Mouse (Mus musculus): ENCODE results near the gene Blvrb.

Blvrb gene

GRCm38 (mm10) chr7:27449256-27449862, 1.6 kb downstream of the Blvrb start:
- peak; percentile 51 for DNase-seq (ENCODE audit: low spot score)

GRCm38 (mm10) chr7:27451359-27451758, 3.6 kb downstream of the Blvrb start:
- no peak for DNase-seq (ENCODE audit: low spot score)

GRCm38 (mm10) chr7:27452206-27452770, 4.5 kb downstream of the Blvrb start:
- DNase-seq (ENCODE audit: low spot score): no peak

- no peak for DNase-seq (ENCODE audit: low spot score)
These were observed 6.8 kb downstream of the Blvrb start for GRCm38 (mm10) chr7:27454461-27455121.

- no peak for DNase-seq (ENCODE audit: low spot score)
These were observed 7.5 kb downstream of the Blvrb start for GRCm38 (mm10) chr7:27455273-27455672.

GRCm38 (mm10) chr7:27458614-27459013, 10.8 kb downstream of the Blvrb start:
- no peak for DNase-seq (ENCODE audit: low spot score)

- DNase-seq (ENCODE audit: low spot score): no peak
These were observed 11.9 kb downstream of the Blvrb start for GRCm38 (mm10) chr7:27459640-27460039.

- no peak for DNase-seq (ENCODE audit: low spot score)
These were observed 12.7 kb downstream of the Blvrb start for GRCm38 (mm10) chr7:27460477-27460876.

GRCm38 (mm10) chr7:27467648-27468047, 19.9 kb downstream of the Blvrb start:
- DNase-seq (ENCODE audit: low spot score): no peak

GRCm38 (mm10) chr7:27471390-27472120, 23.8 kb downstream of the Blvrb start:
- no peak for DNase-seq (ENCODE audit: low spot score)

- no peak for DNase-seq (ENCODE audit: low spot score)
These were observed 24.8 kb downstream of the Blvrb start for GRCm38 (mm10) chr7:27472596-27472995.

- DNase-seq (ENCODE audit: low spot score): peak; percentile 97
These were observed 25.5 kb downstream of the Blvrb start, which contains the start of gene Sertad3 for GRCm38 (mm10) chr7:27473156-27473834. Gene Sertad3, plus strand, starts transcription at chr7:27473768.

GRCm38 (mm10) chr7:27473835-27474489, 26.2 kb downstream of the Blvrb start:
- no peak for DNase-seq (ENCODE audit: low spot score)

GRCm38 (mm10) chr7:27474490-27474954, 26.7 kb downstream of the Blvrb start:
- DNase-seq (ENCODE audit: low spot score): peak; percentile 97

- no peak for DNase-seq (ENCODE audit: low spot score)
These were observed 27.8 kb downstream of the Blvrb start for GRCm38 (mm10) chr7:27475596-27475995.

GRCm38 (mm10) chr7:27476098-27476635, 28.4 kb downstream of the Blvrb start:
- DNase-seq (ENCODE audit: low spot score): no peak

- DNase-seq (ENCODE audit: low spot score): no peak
These were observed 30.8 kb downstream of the Blvrb start for GRCm38 (mm10) chr7:27478561-27478960.

GRCm38 (mm10) chr7:27479750-27480149, 32.0 kb downstream of the Blvrb start:
- no peak for DNase-seq (ENCODE audit: low spot score)

- no peak for DNase-seq (ENCODE audit: low spot score)
These were observed 32.7 kb downstream of the Blvrb start for GRCm38 (mm10) chr7:27480506-27480905.

- DNase-seq (ENCODE audit: low spot score): no peak
These were observed 33.3 kb downstream of the Blvrb start for GRCm38 (mm10) chr7:27480927-27481626.

GRCm38 (mm10) chr7:27481627-27481969, 33.8 kb downstream of the Blvrb start:
- DNase-seq (ENCODE audit: low spot score): peak; percentile 88
